Mouse (Mus musculus): Measurements from ENCODE around the gene Pcdh7. TPM values are rescaled to one million over a fixed set of nuclear protein-coding genes. Genes with fewer than 3 reads are reported as not detected.

Gene Pcdh7
- polyA plus RNA-seq, 2 experiments, result 0.34 to 0.64 TPM

DNA sequence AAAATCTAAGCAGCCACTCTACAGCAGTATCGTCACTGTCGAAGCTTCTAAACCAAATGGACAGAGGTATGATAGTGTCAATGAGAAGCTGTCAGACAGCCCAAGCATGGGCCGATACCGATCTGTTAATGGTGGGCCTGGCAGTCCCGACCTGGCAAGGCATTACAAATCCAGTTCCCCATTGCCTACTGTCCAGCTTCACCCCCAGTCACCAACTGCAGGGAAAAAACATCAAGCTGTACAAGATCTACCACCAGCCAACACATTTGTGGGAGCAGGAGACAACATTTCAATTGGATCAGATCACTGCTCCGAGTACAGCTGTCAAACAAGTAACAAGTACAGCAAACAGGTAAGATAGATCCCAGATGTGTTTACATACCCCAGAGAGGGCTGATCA, 4.2 kb downstream of the Pcdh7 start:
- no peak overlapping the region for H3K9ac ChIP-seq (replicated peaks)
- ATAC-seq (ENCODE audit: insufficient read depth) (no peak), DNase-seq (ENCODE audit: low read depth in 3 of 3, low spot score in 3 of 3) (no peak)
- H3K4me2 ChIP-seq (ENCODE audit: low read depth), result no peak overlapping the region; the same call in 1 of the 2 replicates
- no peaks in the 10 kb centered on the region for H3K36me3 ChIP-seq (replicated peaks; ENCODE audit: control insufficient read depth, insufficient read depth, low read depth)
- H3K27me3 ChIP-seq (ENCODE audit: control insufficient read depth, insufficient read depth, low read length), result peaks cover 50% of the 10 kb centered on the region
- H3K4me1 ChIP-seq (replicated peaks; ENCODE audit: control insufficient read depth in 2 of 2, insufficient read depth in 2 of 2, low read length in 1 of 2), result peaks cover 0 to 7% of the 10 kb centered on the region in 2 experiments; a peak in 2 of 4 replicates
- 0 out of 4 replicates have a peak overlapping the region, but pooled peaks of 1 of the 2 experiments have one; percentile 5 for H3K4me3 ChIP-seq (ENCODE audit: insufficient read depth in 1 of 2, low read depth in 2 of 2, low read length in 2 of 2)
- TF ChIP-seq CTCF (IDR thresholded peaks at IDR 0.05; ENCODE audit: low read depth) (no peak), EP300 (IDR thresholded peaks at IDR 0.05; ENCODE audit: low read depth) (no peak)
- no peak overlapping the region for H3K27ac ChIP-seq
- WGBS (ENCODE audit: insufficient replicate concordance), result 21% methylated on average over 6 of the region's 6 CpGs
- H3K9me3 ChIP-seq (ENCODE audit: control insufficient read depth, low read length), result no peaks in the 10 kb centered on the region

- Histone ChIP-seq H3K27ac (no peak overlapping the region), H3K27me3 (ENCODE audit: control insufficient read depth, insufficient read depth, low read length) (no peaks in the 10 kb centered on the region), H3K4me1 (replicated peaks; ENCODE audit: control insufficient read depth in 2 of 2, insufficient read depth in 2 of 2, low read length in 1 of 2) (peaks cover 0 to 2% of the 10 kb centered on the region in 2 experiments; a peak in 2 of 4 replicates), H3K9ac (replicated peaks) (no peak overlapping the region), H3K9me3 (ENCODE audit: control insufficient read depth, low read length) (no peaks in the 10 kb centered on the region), H3K4me3 (ENCODE audit: insufficient read depth in 1 of 2, low read depth in 2 of 2, low read length in 2 of 2) (no peak overlapping the region), H3K36me3 (replicated peaks; ENCODE audit: control insufficient read depth, insufficient read depth, low read depth) (no peaks in the 10 kb centered on the region), H3K4me2 (ENCODE audit: low read depth) (no peak overlapping the region)
- no peak for TF ChIP-seq EP300 (IDR thresholded peaks at IDR 0.05; ENCODE audit: low read depth)
- TF ChIP-seq CTCF (IDR thresholded peaks at IDR 0.05; ENCODE audit: low read depth), result no peak
- ATAC-seq (ENCODE audit: insufficient read depth), result no peak
- no peak for DNase-seq (ENCODE audit: low read depth in 3 of 3, low spot score in 3 of 3)
- 59% methylated on average over 1 of the region's 1 CpGs for WGBS (ENCODE audit: insufficient replicate concordance)
Observed at GRCm38 (mm10) chr5:57733451-57733850, 15.7 kb downstream of the Pcdh7 start.

DNA sequence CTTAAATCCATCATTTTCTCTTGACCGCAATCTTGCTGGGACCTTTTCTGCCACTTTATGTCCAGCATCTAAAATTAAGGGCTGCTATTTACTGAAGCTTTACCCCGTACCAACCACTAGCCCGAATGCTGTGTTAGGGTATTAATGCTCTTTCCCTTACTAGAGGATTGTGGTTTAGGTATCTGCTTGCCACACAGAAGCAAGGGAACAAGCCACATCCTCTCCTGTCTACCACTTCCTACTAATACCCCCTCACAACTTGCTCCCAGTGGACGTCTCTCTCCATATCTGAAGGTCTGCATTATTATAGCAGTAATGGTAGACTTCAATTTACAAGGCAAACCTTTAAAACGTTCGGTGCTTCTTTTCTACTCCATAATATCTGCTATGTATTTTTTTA, 18.0 kb downstream of the Pcdh7 start:
- Histone ChIP-seq H3K9me3 (ENCODE audit: control insufficient read depth, low read length) (no peaks in the 10 kb centered on the region), H3K36me3 (replicated peaks; ENCODE audit: control insufficient read depth, insufficient read depth, low read depth) (no peaks in the 10 kb centered on the region), H3K4me1 (replicated peaks; ENCODE audit: control insufficient read depth in 2 of 2, insufficient read depth in 2 of 2, low read length in 1 of 2) (peaks cover 0 to 2% of the 10 kb centered on the region in 2 experiments; a peak in 2 of 4 replicates), H3K4me3 (ENCODE audit: insufficient read depth in 1 of 2, low read depth in 2 of 2, low read length in 2 of 2) (no peak overlapping the region), H3K27me3 (ENCODE audit: control insufficient read depth, insufficient read depth, low read length) (no peaks in the 10 kb centered on the region), H3K4me2 (ENCODE audit: low read depth) (no peak overlapping the region), H3K9ac (replicated peaks) (no peak overlapping the region), H3K27ac (no peak overlapping the region)
- no peak for ATAC-seq (ENCODE audit: insufficient read depth)
- no peak for DNase-seq (ENCODE audit: low read depth in 3 of 3, low spot score in 3 of 3)
- 22% methylated on average over 6 of the region's 6 CpGs for WGBS (ENCODE audit: insufficient replicate concordance)
- TF ChIP-seq CTCF (IDR thresholded peaks at IDR 0.05; ENCODE audit: low read depth) (no peak), EP300 (IDR thresholded peaks at IDR 0.05; ENCODE audit: low read depth) (no peak)

DNA sequence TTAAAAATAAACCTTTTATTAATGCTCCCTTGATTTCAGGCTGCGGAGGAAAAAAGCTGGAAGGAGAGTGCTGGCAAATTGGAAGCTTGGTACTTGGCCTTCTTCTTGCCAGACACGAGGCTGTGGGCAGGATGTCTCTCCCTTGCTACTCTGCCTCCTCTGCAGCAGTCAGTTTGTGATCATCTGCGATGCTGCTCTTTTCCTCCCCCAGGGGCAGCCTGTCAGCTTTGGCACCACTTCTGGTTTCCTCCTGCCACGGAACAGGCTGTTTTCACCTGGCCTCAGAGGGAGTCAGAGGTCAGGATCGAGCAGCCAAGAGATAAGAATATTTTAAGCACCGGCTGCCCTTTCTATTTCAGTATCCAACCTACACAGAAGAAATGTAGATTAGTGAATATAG, 25.2 kb downstream of the Pcdh7 start:
- 9% methylated on average over 6 of the region's 6 CpGs for WGBS (ENCODE audit: insufficient replicate concordance)
- TF ChIP-seq EP300 (IDR thresholded peaks at IDR 0.05; ENCODE audit: low read depth), result no peak
- TF ChIP-seq CTCF (IDR thresholded peaks at IDR 0.05; ENCODE audit: low read depth), result peak; percentile 21; the same call in 1 of the 2 replicates
- Histone ChIP-seq H3K27ac (no peak overlapping the region), H3K9ac (replicated peaks) (peak overlapping the region; percentile 38), H3K27me3 (ENCODE audit: control insufficient read depth, insufficient read depth, low read length) (no peaks in the 10 kb centered on the region), H3K4me1 (replicated peaks; ENCODE audit: control insufficient read depth in 2 of 2, insufficient read depth in 2 of 2, low read length in 1 of 2) (peaks cover 0 to 3% of the 10 kb centered on the region in 2 experiments; a peak in 3 of 4 replicates), H3K4me3 (ENCODE audit: insufficient read depth in 1 of 2, low read depth in 2 of 2, low read length in 2 of 2) (no peak overlapping the region), H3K36me3 (replicated peaks; ENCODE audit: control insufficient read depth, insufficient read depth, low read depth) (no peaks in the 10 kb centered on the region), H3K4me2 (ENCODE audit: low read depth) (peak overlapping the region; percentile 23), H3K9me3 (ENCODE audit: control insufficient read depth, low read length) (no peaks in the 10 kb centered on the region)
- ATAC-seq (ENCODE audit: insufficient read depth) (peak; percentile 33; the same call in 1 of the 2 replicates), DNase-seq (ENCODE audit: low read depth in 3 of 3, low spot score in 3 of 3) (no peak)

- WGBS (ENCODE audit: insufficient replicate concordance), result 43% methylated on average over 2 of the region's 2 CpGs
- no peak for TF ChIP-seq EP300 (IDR thresholded peaks at IDR 0.05; ENCODE audit: low read depth)
- TF ChIP-seq CTCF (IDR thresholded peaks at IDR 0.05; ENCODE audit: low read depth), result no peak
- H3K4me2 ChIP-seq (ENCODE audit: low read depth), result no peak overlapping the region
- H3K9me3 ChIP-seq (ENCODE audit: control insufficient read depth, low read length), result no peaks in the 10 kb centered on the region
- no peak overlapping the region for H3K4me3 ChIP-seq (ENCODE audit: insufficient read depth in 1 of 2, low read depth in 2 of 2, low read length in 2 of 2)
- no peak overlapping the region for H3K9ac ChIP-seq (replicated peaks)
- ATAC-seq (ENCODE audit: insufficient read depth) (no peak), DNase-seq (ENCODE audit: low read depth in 3 of 3, low spot score in 3 of 3) (no peak)
- H3K27ac ChIP-seq, result no peak overlapping the region
- H3K27me3 ChIP-seq (ENCODE audit: control insufficient read depth, insufficient read depth, low read length), result no peaks in the 10 kb centered on the region
- H3K4me1 ChIP-seq (replicated peaks; ENCODE audit: control insufficient read depth in 2 of 2, insufficient read depth in 2 of 2, low read length in 1 of 2), result peaks cover 0 to 3% of the 10 kb centered on the region in 2 experiments; a peak in 3 of 4 replicates
- H3K36me3 ChIP-seq (replicated peaks; ENCODE audit: control insufficient read depth, insufficient read depth, low read depth), result no peaks in the 10 kb centered on the region
Observed at GRCm38 (mm10) chr5:57743956-57744661, 26.3 kb downstream of the Pcdh7 start.

All from liver, embryonic 14.5 days (tissue).